Mouse (Mus musculus): ENCODE results near the gene Htra1. TPM values are rescaled to one million over a fixed set of nuclear protein-coding genes. Genes with fewer than 3 reads are reported as not detected.

Htra1 gene
- total RNA-seq (2021), result 10 to 100 TPM; 78.8 to 98.4 TPM
- long read RNA-seq, experiment 1, transcript Htra1-201 (9 exons, 2,041 nt), result major isoform, 207 of 210 reads
- long read RNA-seq, experiment 1, partial matches to known transcripts, result 1 of 210 reads
- long read RNA-seq, experiment 1, other reads (novel, unspliced or antisense), result 2 of 210 reads
- long read RNA-seq, experiment 2, transcript Htra1-201 (9 exons, 2,041 nt), result major isoform, 240 of 249 reads
- long read RNA-seq, experiment 2, partial matches to known transcripts, result 3 of 249 reads
- long read RNA-seq, experiment 2, other reads (novel, unspliced or antisense), result 6 of 249 reads

- DNase-seq (ENCODE audit: low spot score in 2 of 2), result peak; percentile 79 to 81
Measured at GRCm38 (mm10) chr7:130935793-130936471, at the start of gene Htra1. TSS of gene Htra1 (plus strand) at chr7:130936111.

GRCm38 (mm10) chr7:130886246-130886645, 49.7 kb upstream of the Htra1 start:
- no peak for DNase-seq (ENCODE audit: low spot score in 2 of 2)

- DNase-seq (ENCODE audit: low spot score in 2 of 2), result no peak
Measured at GRCm38 (mm10) chr7:130887946-130888345, 48.0 kb upstream of the Htra1 start.

- no peak for DNase-seq (ENCODE audit: low spot score in 2 of 2)
Measured at GRCm38 (mm10) chr7:130890871-130891270, 45.0 kb upstream of the Htra1 start.

GRCm38 (mm10) chr7:130892973-130893372, 42.9 kb upstream of the Htra1 start:
- DNase-seq (ENCODE audit: low spot score in 2 of 2), result no peak

- no peak for DNase-seq (ENCODE audit: low spot score in 2 of 2)
Measured at GRCm38 (mm10) chr7:130894931-130895617, 40.8 kb upstream of the Htra1 start.

- DNase-seq (ENCODE audit: low spot score in 2 of 2), result no peak
Measured at GRCm38 (mm10) chr7:130895618-130895945, 40.3 kb upstream of the Htra1 start.

GRCm38 (mm10) chr7:130896064-130896463, 39.8 kb upstream of the Htra1 start:
- DNase-seq (ENCODE audit: low spot score in 2 of 2), result no peak

- no peak for DNase-seq (ENCODE audit: low spot score in 2 of 2)
Measured at GRCm38 (mm10) chr7:130897201-130897600, 38.7 kb upstream of the Htra1 start.

GRCm38 (mm10) chr7:130898373-130898772, 37.5 kb upstream of the Htra1 start:
- DNase-seq (ENCODE audit: low spot score in 2 of 2), result no peak

GRCm38 (mm10) chr7:130900233-130900848, 35.6 kb upstream of the Htra1 start:
- no peak for DNase-seq (ENCODE audit: low spot score in 2 of 2)

- DNase-seq (ENCODE audit: low spot score in 2 of 2), result no peak
Measured at GRCm38 (mm10) chr7:130902929-130903328, 33.0 kb upstream of the Htra1 start.

- DNase-seq (ENCODE audit: low spot score in 2 of 2), result peak in 1 of 2 experiments; percentile 18
Measured at GRCm38 (mm10) chr7:130903505-130904074, 32.3 kb upstream of the Htra1 start.

- no peak for DNase-seq (ENCODE audit: low spot score in 2 of 2)
Measured at GRCm38 (mm10) chr7:130904571-130905365, 31.1 kb upstream of the Htra1 start.

- DNase-seq (ENCODE audit: low spot score in 2 of 2), result no peak
Measured at GRCm38 (mm10) chr7:130910841-130911240, 25.1 kb upstream of the Htra1 start.

GRCm38 (mm10) chr7:130914693-130915363, 21.1 kb upstream of the Htra1 start:
- no peak for DNase-seq (ENCODE audit: low spot score in 2 of 2)

GRCm38 (mm10) chr7:130918260-130918659, 17.7 kb upstream of the Htra1 start:
- DNase-seq (ENCODE audit: low spot score in 2 of 2), result no peak

GRCm38 (mm10) chr7:130922981-130923731, 12.8 kb upstream of the Htra1 start:
- DNase-seq (ENCODE audit: low spot score in 2 of 2), result no peak

GRCm38 (mm10) chr7:130930401-130930800, 5.5 kb upstream of the Htra1 start:
- no peak for DNase-seq (ENCODE audit: low spot score in 2 of 2)
